Mouse (Mus musculus): Measurements from ENCODE around the gene Atp6v0e. TPM values are rescaled to one million over a fixed set of nuclear protein-coding genes. Genes with fewer than 3 reads are reported as not detected.

Atp6v0e gene
- polyA plus RNA-seq, 1 experiment from 2014 or later: 140 TPM

GRCm38 (mm10) chr17:26710049-26710448 lies 47.0 kb downstream of the Atp6v0e start:
- ATAC-seq (replicated peaks): no peak
- H3K36me3 ChIP-seq: no peaks in the 10 kb centered on the region
- H3K4me2 ChIP-seq (replicated peaks): no peak overlapping the region
- H3K9ac ChIP-seq (replicated peaks): no peak overlapping the region
- H3K4me1 ChIP-seq: peaks cover 22% of the 10 kb centered on the region
- no peak overlapping the region for H3K27ac ChIP-seq (replicated peaks)
- 43% methylated on average over 6 of the region's 6 CpGs for WGBS
- H3K27me3 ChIP-seq: no peaks in the 10 kb centered on the region
- H3K9me3 ChIP-seq: no peaks in the 10 kb centered on the region
- H3K4me3 ChIP-seq: no peak overlapping the region

- WGBS: 0% methylated on average over 41 of the region's 41 CpGs
- ATAC-seq (replicated peaks): peak; percentile 77
- Histone ChIP-seq H3K9me3 (no peaks in the 10 kb centered on the region), H3K27me3 (no peaks in the 10 kb centered on the region), H3K36me3 (no peaks in the 10 kb centered on the region), H3K4me2 (replicated peaks) (peak within 1 kb of the TSS; percentile 69), H3K9ac (replicated peaks) (peak within 1 kb of the TSS; percentile 72), H3K4me3 (peak within 1 kb of the TSS; percentile 77), H3K27ac (replicated peaks) (peak within 1 kb of the TSS; percentile 82), H3K4me1 (peaks cover 15% of the 10 kb centered on the region)
These were observed 52.3 kb downstream of the Atp6v0e start, which contains the start of gene Crebrf for GRCm38 (mm10) chr17:26715271-26715758. Gene Crebrf (plus strand): TSS chr17:26715650.

- H3K9ac ChIP-seq (replicated peaks): peak overlapping the region; percentile 72
- peak; percentile 98 for ATAC-seq (replicated peaks)
- peak overlapping the region; percentile 77 for H3K4me3 ChIP-seq
- WGBS: under 1% methylated on average over 75 of the region's 75 CpGs
- H3K9me3 ChIP-seq: no peaks in the 10 kb centered on the region
- peaks cover 11% of the 10 kb centered on the region for H3K4me1 ChIP-seq
- H3K27ac ChIP-seq (replicated peaks): peak overlapping the region; percentile 81
- H3K4me2 ChIP-seq (replicated peaks): peak overlapping the region; percentile 69
- no peaks in the 10 kb centered on the region for H3K27me3 ChIP-seq
- H3K36me3 ChIP-seq: no peaks in the 10 kb centered on the region
These were observed 53.1 kb downstream of the Atp6v0e start for GRCm38 (mm10) chr17:26715916-26716717.

DNA sequence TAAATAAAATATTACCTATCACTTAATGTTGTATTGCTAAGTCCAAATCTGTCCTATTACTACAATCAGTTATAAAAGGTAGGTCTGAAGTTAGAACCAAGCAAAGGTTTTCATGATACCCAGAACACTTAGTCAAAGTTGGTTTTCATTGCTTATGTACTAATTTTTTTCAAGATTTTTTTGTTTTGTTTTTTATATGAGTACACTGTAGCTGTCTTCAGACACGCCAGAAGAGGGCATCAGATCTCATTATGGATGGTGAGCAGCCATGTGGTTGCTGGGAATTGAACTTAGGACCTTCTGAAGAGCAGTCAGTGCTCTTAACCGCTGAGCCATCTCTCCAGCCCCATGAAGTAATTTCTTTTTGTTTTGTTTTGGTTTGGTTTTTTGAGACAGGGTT lies 54.8 kb downstream of the Atp6v0e start:
- Histone ChIP-seq H3K27me3 (no peaks in the 10 kb centered on the region), H3K4me2 (replicated peaks) (no peak overlapping the region), H3K9me3 (no peaks in the 10 kb centered on the region), H3K9ac (replicated peaks) (no peak overlapping the region), H3K4me1 (peaks cover 9% of the 10 kb centered on the region), H3K27ac (replicated peaks) (no peak overlapping the region), H3K36me3 (no peaks in the 10 kb centered on the region), H3K4me3 (no peak overlapping the region)
- 46% methylated on average over 2 of the region's 2 CpGs for WGBS
- ATAC-seq (replicated peaks): no peak

- Histone ChIP-seq H3K4me1 (peaks cover 9% of the 10 kb centered on the region), H3K27me3 (no peaks in the 10 kb centered on the region), H3K4me2 (replicated peaks) (no peak overlapping the region), H3K36me3 (no peaks in the 10 kb centered on the region), H3K4me3 (no peak overlapping the region), H3K9me3 (no peaks in the 10 kb centered on the region), H3K27ac (replicated peaks) (no peak overlapping the region), H3K9ac (replicated peaks) (no peak overlapping the region)
- ATAC-seq (replicated peaks): no peak
These were observed 56.4 kb downstream of the Atp6v0e start for GRCm38 (mm10) chr17:26719405-26719804.

DNA sequence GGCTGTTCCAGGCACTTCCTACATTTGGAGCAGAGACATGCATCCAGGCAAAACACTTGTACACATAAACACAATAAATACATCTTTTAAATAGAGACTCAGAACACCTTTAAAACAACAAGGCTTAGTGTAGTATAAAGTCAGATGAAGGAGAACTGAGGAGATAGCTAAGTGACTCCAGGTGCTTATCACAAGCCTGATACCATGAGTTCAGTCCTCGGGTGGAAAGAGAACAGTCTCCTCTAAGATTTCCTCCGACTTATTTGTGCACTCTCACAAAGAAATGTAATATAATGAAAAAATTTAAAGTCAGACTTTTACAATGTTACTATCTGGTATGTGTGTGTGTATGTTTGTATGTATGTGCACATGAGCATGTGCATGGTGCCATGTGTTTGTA lies 58.8 kb downstream of the Atp6v0e start:
- WGBS: 74% methylated on average over 2 of the region's 2 CpGs
- no peaks in the 10 kb centered on the region for H3K36me3 ChIP-seq
- no peaks in the 10 kb centered on the region for H3K27me3 ChIP-seq
- no peak for ATAC-seq (replicated peaks)
- H3K4me3 ChIP-seq: no peak overlapping the region
- H3K9ac ChIP-seq (replicated peaks): no peak overlapping the region
- no peak overlapping the region for H3K27ac ChIP-seq (replicated peaks)
- no peak overlapping the region for H3K4me2 ChIP-seq (replicated peaks)
- H3K9me3 ChIP-seq: no peaks in the 10 kb centered on the region
- H3K4me1 ChIP-seq: peaks cover 2% of the 10 kb centered on the region; the same call in 1 of the 2 replicates

- Histone ChIP-seq H3K4me1 (no peaks in the 10 kb centered on the region), H3K36me3 (no peaks in the 10 kb centered on the region), H3K4me3 (no peak overlapping the region), H3K27ac (replicated peaks) (no peak overlapping the region), H3K27me3 (no peaks in the 10 kb centered on the region), H3K9me3 (no peaks in the 10 kb centered on the region), H3K9ac (replicated peaks) (no peak overlapping the region), H3K4me2 (replicated peaks) (no peak overlapping the region)
- 69% methylated on average over 1 of the region's 1 CpGs for WGBS
- ATAC-seq (replicated peaks): no peak
These were observed 61.8 kb downstream of the Atp6v0e start for GRCm38 (mm10) chr17:26724790-26725189.

DNA sequence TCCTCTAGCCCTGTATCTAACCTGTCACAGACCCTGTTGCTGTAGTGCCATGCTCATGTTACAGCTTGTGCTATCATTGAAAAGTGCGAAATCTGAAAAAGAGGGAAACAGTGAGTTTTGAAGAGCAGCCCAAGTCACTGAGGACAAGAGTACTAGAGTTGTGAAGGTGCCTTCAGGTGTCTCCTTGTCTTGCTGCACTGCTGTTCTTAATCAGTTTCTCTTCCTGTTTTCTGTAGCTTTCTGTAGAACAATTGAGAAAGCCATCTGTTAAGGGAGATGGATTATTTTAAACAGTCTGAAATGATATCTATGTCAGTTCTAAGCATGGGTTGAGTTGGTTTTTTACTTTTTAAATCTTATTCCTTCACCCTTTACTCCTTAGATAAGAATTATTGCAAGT lies 63.6 kb downstream of the Atp6v0e start:
- Histone ChIP-seq H3K4me2 (replicated peaks) (no peak overlapping the region), H3K9ac (replicated peaks) (no peak overlapping the region), H3K4me1 (no peaks in the 10 kb centered on the region), H3K27ac (replicated peaks) (no peak overlapping the region), H3K36me3 (no peaks in the 10 kb centered on the region), H3K9me3 (no peaks in the 10 kb centered on the region), H3K27me3 (no peaks in the 10 kb centered on the region), H3K4me3 (no peak overlapping the region)
- ATAC-seq (replicated peaks): no peak
- WGBS: 82% methylated on average over 1 of the region's 1 CpGs

GRCm38 (mm10) chr17:26727110-26727755 lies 64.2 kb downstream of the Atp6v0e start:
- no peaks in the 10 kb centered on the region for H3K27me3 ChIP-seq

GRCm38 (mm10) chr17:26742581-26742980 lies 79.5 kb downstream of the Atp6v0e start:
- H3K27ac ChIP-seq (replicated peaks): no peak overlapping the region
- H3K4me2 ChIP-seq (replicated peaks): no peak overlapping the region
- 58% methylated on average over 4 of the region's 4 CpGs for WGBS
- H3K9me3 ChIP-seq: no peaks in the 10 kb centered on the region
- H3K9ac ChIP-seq (replicated peaks): no peak overlapping the region
- ATAC-seq (replicated peaks): no peak
- peaks cover 8% of the 10 kb centered on the region; the same call in 1 of the 2 replicates for H3K36me3 ChIP-seq
- no peak overlapping the region for H3K4me3 ChIP-seq
- no peaks in the 10 kb centered on the region for H3K27me3 ChIP-seq
- no peaks in the 10 kb centered on the region for H3K4me1 ChIP-seq

More at GRCm38 (mm10) chr17:26727110-26727755, 64.2 kb downstream of the Atp6v0e start:
- WGBS: 73% methylated on average over 3 of the region's 3 CpGs
- no peak for ATAC-seq (replicated peaks)
- no peak overlapping the region for H3K9ac ChIP-seq (replicated peaks)
- no peaks in the 10 kb centered on the region for H3K4me1 ChIP-seq
- no peaks in the 10 kb centered on the region for H3K36me3 ChIP-seq
- H3K9me3 ChIP-seq: no peaks in the 10 kb centered on the region
- H3K27ac ChIP-seq (replicated peaks): no peak overlapping the region
- H3K4me2 ChIP-seq (replicated peaks): no peak overlapping the region
- no peak overlapping the region for H3K4me3 ChIP-seq

DNA sequence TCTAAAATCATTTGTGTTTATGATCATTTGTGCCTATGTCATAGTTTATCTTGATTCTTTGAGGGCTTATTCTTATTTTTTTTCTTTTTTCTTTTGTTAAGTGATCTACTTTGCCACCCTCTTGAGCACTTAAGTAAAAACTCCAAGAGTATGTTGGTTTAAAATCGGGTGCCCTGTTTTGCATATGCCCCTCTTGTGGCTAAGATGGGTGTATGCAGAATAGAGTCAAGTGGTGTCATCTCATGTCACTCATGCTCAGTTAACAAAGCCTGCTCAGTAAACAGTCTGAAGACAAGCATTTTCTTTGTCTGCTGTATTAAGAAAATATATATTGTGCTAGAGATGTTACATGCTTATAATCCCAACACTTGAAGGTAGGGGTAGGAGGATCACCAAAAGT lies 80.3 kb downstream of the Atp6v0e start:
- Histone ChIP-seq H3K36me3 (peaks cover 8% of the 10 kb centered on the region; the same call in 1 of the 2 replicates), H3K4me3 (no peak overlapping the region), H3K9me3 (no peaks in the 10 kb centered on the region), H3K9ac (replicated peaks) (no peak overlapping the region), H3K4me2 (replicated peaks) (no peak overlapping the region), H3K27me3 (no peaks in the 10 kb centered on the region), H3K27ac (replicated peaks) (no peak overlapping the region), H3K4me1 (no peaks in the 10 kb centered on the region)
- WGBS: 82% methylated on average over 1 of the region's 1 CpGs
- ATAC-seq (replicated peaks): no peak

Measured in forebrain, embryonic 15.5 days (tissue).